Mouse (Mus musculus): ENCODE measurements around the gene Hax1. TPM values are rescaled to one million over a fixed set of nuclear protein-coding genes. Genes with fewer than 3 reads are reported as not detected.

Gene Hax1
- polyA plus RNA-seq, 1 experiment from 2014 or later, result 128 TPM

DNA sequence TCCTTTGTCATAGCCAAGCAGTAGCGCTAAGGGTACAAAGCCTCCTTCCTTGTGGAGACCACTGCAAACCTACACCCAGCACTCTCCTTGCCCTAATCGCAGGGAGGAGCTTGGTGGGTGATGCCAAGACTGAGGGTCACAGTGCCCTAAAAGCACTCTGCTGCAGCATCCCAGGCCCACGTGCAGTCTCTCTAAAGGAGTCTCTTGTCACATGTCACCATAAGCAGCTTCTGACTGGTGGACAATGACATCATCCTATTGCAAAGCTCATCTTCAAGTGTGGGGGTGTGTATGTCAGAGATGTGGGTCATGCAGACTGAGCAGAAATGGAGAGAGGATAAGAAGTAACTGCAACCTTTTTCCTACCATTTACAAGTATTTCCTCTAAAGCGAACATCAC lies 39.1 kb downstream of the Hax1 start:
- Histone ChIP-seq H3K27ac (no peak overlapping the region), H3K27me3 (replicated peaks) (no peaks in the 10 kb centered on the region), H3K36me3 (peaks cover 14% of the 10 kb centered on the region), H3K4me1 (replicated peaks) (peaks cover 24% of the 10 kb centered on the region), H3K9me3 (no peaks in the 10 kb centered on the region), H3K4me2 (replicated peaks) (peak overlapping the region; percentile 97; the same call in 1 of the 2 replicates), H3K9ac (no peak overlapping the region), H3K4me3 (replicated peaks) (no peak overlapping the region)
- ATAC-seq, result no peak
- 78% methylated on average over 4 of the region's 4 CpGs for WGBS

- H3K9ac ChIP-seq, result no peak overlapping the region
- H3K9me3 ChIP-seq, result no peaks in the 10 kb centered on the region
- no peak overlapping the region for H3K4me2 ChIP-seq (replicated peaks)
- no peak overlapping the region for H3K27ac ChIP-seq
- peaks cover 19% of the 10 kb centered on the region for H3K36me3 ChIP-seq
- WGBS, result 95% methylated on average over 9 of the region's 9 CpGs
- H3K27me3 ChIP-seq (replicated peaks), result no peaks in the 10 kb centered on the region
- peaks cover 27% of the 10 kb centered on the region for H3K4me1 ChIP-seq (replicated peaks)
- H3K4me3 ChIP-seq (replicated peaks), result no peak overlapping the region
- no peak for ATAC-seq
Observed at GRCm38 (mm10) chr3:89957880-89958279, 40.7 kb downstream of the Hax1 start.

- Histone ChIP-seq H3K4me3 (replicated peaks) (no peak overlapping the region), H3K36me3 (peaks cover 19% of the 10 kb centered on the region), H3K27me3 (replicated peaks) (no peaks in the 10 kb centered on the region), H3K9ac (no peak overlapping the region), H3K9me3 (no peaks in the 10 kb centered on the region), H3K27ac (no peak overlapping the region), H3K4me2 (replicated peaks) (no peak overlapping the region), H3K4me1 (replicated peaks) (peaks cover 18% of the 10 kb centered on the region)
- WGBS, result 90% methylated on average over 7 of the region's 7 CpGs
- ATAC-seq, result no peak
Observed at GRCm38 (mm10) chr3:89956177-89956971, 42.2 kb downstream of the Hax1 start.

DNA sequence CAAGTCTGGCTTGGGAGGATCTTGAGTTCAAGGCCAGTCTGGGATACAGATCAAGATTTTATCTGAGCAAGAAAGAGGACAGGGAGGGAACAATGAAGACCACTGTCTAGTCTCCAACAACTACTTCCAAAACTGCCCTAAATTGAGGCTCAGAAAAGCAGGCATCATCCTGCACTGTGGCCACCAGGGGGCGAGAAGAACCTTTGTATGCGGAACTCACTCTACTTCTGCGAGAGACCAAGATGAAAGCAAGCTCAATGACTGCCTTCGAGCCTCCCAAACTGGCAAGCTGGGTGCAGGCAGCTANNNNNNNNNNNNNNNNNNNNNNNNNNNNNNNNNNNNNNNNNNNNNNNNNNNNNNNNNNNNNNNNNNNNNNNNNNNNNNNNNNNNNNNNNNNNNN lies 45.2 kb downstream of the Hax1 start:
- H3K4me1 ChIP-seq (replicated peaks), result 0 out of 2 replicates have a peak, but pooled peaks cover 2% of the 10 kb centered on the region
- no peak overlapping the region for H3K9ac ChIP-seq
- no peak overlapping the region for H3K4me2 ChIP-seq (replicated peaks)
- 2% methylated on average over 4 of the region's 4 CpGs for WGBS
- H3K27me3 ChIP-seq (replicated peaks), result no peaks in the 10 kb centered on the region
- no peak overlapping the region for H3K27ac ChIP-seq
- H3K4me3 ChIP-seq (replicated peaks), result no peak overlapping the region
- no peaks in the 10 kb centered on the region for H3K9me3 ChIP-seq
- ATAC-seq, result no peak
- H3K36me3 ChIP-seq, result peaks cover 33% of the 10 kb centered on the region

GRCm38 (mm10) chr3:89948655-89949054 lies 49.9 kb downstream of the Hax1 start:
- ATAC-seq, result peak; percentile 62; the same call in 1 of the 2 replicates
- Histone ChIP-seq H3K9ac (no peak overlapping the region), H3K36me3 (peaks cover 37% of the 10 kb centered on the region), H3K4me3 (replicated peaks) (no peak overlapping the region), H3K27ac (no peak overlapping the region), H3K4me1 (replicated peaks) (0 out of 2 replicates have a peak, but pooled peaks cover 2% of the 10 kb centered on the region), H3K27me3 (replicated peaks) (no peaks in the 10 kb centered on the region), H3K4me2 (replicated peaks) (no peak overlapping the region), H3K9me3 (no peaks in the 10 kb centered on the region)
- WGBS, result 79% methylated on average over 6 of the region's 6 CpGs

- Histone ChIP-seq H3K36me3 (peaks cover 43% of the 10 kb centered on the region), H3K4me2 (replicated peaks) (no peak overlapping the region), H3K27me3 (replicated peaks) (no peaks in the 10 kb centered on the region), H3K4me3 (replicated peaks) (no peak overlapping the region), H3K27ac (no peak overlapping the region), H3K9me3 (no peaks in the 10 kb centered on the region), H3K4me1 (replicated peaks) (no peaks in the 10 kb centered on the region), H3K9ac (no peak overlapping the region)
- ATAC-seq, result no peak
- 86% methylated on average over 11 of the region's 11 CpGs for WGBS
Observed at GRCm38 (mm10) chr3:89948021-89948420, 50.6 kb downstream of the Hax1 start.

Other genes starting within 250 kb of the Hax1 start
- gene Chrnb2, start 234.1 kb downstream of the Hax1 start, polyA plus RNA-seq (2015; fragmentation: Nextera tagmentation; extraction: Ambion mirVana), result 1.6 and 1.7 TPM in 2 replicates
- gene Ube2q1, start 225.2 kb downstream of the Hax1 start, polyA plus RNA-seq (2015; fragmentation: Nextera tagmentation; extraction: Ambion mirVana), result 12.3 and 14.3 TPM in 2 replicates
- 3.7 and 3.8 TPM in 2 replicates for gene She, start 167.4 kb downstream of the Hax1 start, polyA plus RNA-seq (2015; fragmentation: Nextera tagmentation; extraction: Ambion mirVana)
- 2.3 and 2.8 TPM in 2 replicates for gene Il6ra, start 85.6 kb downstream of the Hax1 start, polyA plus RNA-seq (2015; fragmentation: Nextera tagmentation; extraction: Ambion mirVana)
- gene Atp8b2, start 35.3 kb downstream of the Hax1 start, polyA plus RNA-seq (2015; fragmentation: Nextera tagmentation; extraction: Ambion mirVana), result 8.4 and 10.5 TPM in 2 replicates
- 188 TPM in 2 replicates for gene 4933434E20Rik, start 52.9 kb upstream of the Hax1 start, polyA plus RNA-seq (2015; fragmentation: Nextera tagmentation; extraction: Ambion mirVana)
- gene Ubap2l, start 53.8 kb upstream of the Hax1 start, polyA plus RNA-seq (2015; fragmentation: Nextera tagmentation; extraction: Ambion mirVana), result 141 and 164 TPM in 2 replicates
- gene Tpm3, start 73.9 kb upstream of the Hax1 start, polyA plus RNA-seq (2015; fragmentation: Nextera tagmentation; extraction: Ambion mirVana), result 562 and 582 TPM in 2 replicates
- gene Nup210l, start 105.4 kb upstream of the Hax1 start, polyA plus RNA-seq (2015; fragmentation: Nextera tagmentation; extraction: Ambion mirVana), result 0.25 and 0.33 TPM in 2 replicates
- gene Rps27, start 214.9 kb upstream of the Hax1 start, polyA plus RNA-seq (2015; fragmentation: Nextera tagmentation; extraction: Ambion mirVana), result 1,458 and 1,499 TPM in 2 replicates
- 23.1 and 23.5 TPM in 2 replicates for gene Rab13, start 214.9 kb upstream of the Hax1 start, polyA plus RNA-seq (2015; fragmentation: Nextera tagmentation; extraction: Ambion mirVana)
- gene Jtb, start 232.8 kb upstream of the Hax1 start, polyA plus RNA-seq (2015; fragmentation: Nextera tagmentation; extraction: Ambion mirVana), result 111 and 113 TPM in 2 replicates
- 10.7 and 14.5 TPM in 2 replicates for gene Creb3l4, start 244.7 kb upstream of the Hax1 start, polyA plus RNA-seq (2015; fragmentation: Nextera tagmentation; extraction: Ambion mirVana)
- gene Slc39a1, start 249.4 kb upstream of the Hax1 start, polyA plus RNA-seq (2015; fragmentation: Nextera tagmentation; extraction: Ambion mirVana), result 114 and 119 TPM in 2 replicates

All from intestine, embryonic 15.5 days (tissue).